Mouse (Mus musculus) MEL (cell line): Measurements from ENCODE around the gene Rab33b. TPM values are rescaled to one million over a fixed set of nuclear protein-coding genes. Genes with fewer than 3 reads are reported as not detected.

Experiments
- DNase-seq: peaks from one replicate; pipeline ENCODE4 v3.0.0; 2011; ENCODE audit warnings: low read depth, low spot score
- H3K27ac ChIP-seq: 2 replicates; pipeline ENCODE4 v1.5.1; 2012; ENCODE audit warnings: low read depth, mild to moderate bottlenecking, control low read depth, low read length, moderate library complexity; ENCODE audit not compliant: control insufficient read depth
- H3K27me3 ChIP-seq, 2 experiments: fragments of 150-350 bp in 1 of 2; sonication (generic) in 1 of 2; 2 replicates each; pipeline ENCODE4 v1.6.1; 2012; ENCODE audit warnings: low read length in 2 of 2, mild to moderate bottlenecking in 2 of 2, improper control_type of control experiment in 1 of 2, moderate library complexity in 1 of 2; ENCODE audit not compliant: insufficient read depth in 2 of 2, control insufficient read depth in 1 of 2
- H3K36me3 ChIP-seq, 2 experiments: 2 replicates each; pipeline ENCODE4 v1.6.1; 2012 to 2014; ENCODE audit warnings: low read length in 2 of 2, improper control_type of control experiment in 1 of 2, inconsistent platforms in 1 of 2, mild to moderate bottlenecking in 1 of 2; ENCODE audit not compliant: insufficient read depth in 2 of 2, control insufficient read depth in 1 of 2
- H3K4me1 ChIP-seq, 2 experiments: fragments of 150-350 bp in 1 of 2; sonication (generic) in 1 of 2; 2 replicates each; pipeline ENCODE4 v1.6.1; 2012; ENCODE audit warnings: low read length in 2 of 2, improper control_type of control experiment in 1 of 2, mild to moderate bottlenecking in 1 of 2; ENCODE audit not compliant: insufficient read depth in 2 of 2, control insufficient read depth in 1 of 2
- H3K4me3 ChIP-seq, 2 experiments: fragments of 150-350 bp in 1 of 2; sonication (generic) in 1 of 2; 2 replicates each; pipeline ENCODE4 v1.5.1; 2012; ENCODE audit warnings: low read depth in 2 of 2, low read length in 2 of 2, mild to moderate bottlenecking in 2 of 2, moderate library complexity in 2 of 2, control low read depth in 1 of 2, improper control_type of control experiment in 1 of 2; ENCODE audit not compliant: control insufficient read depth in 1 of 2, insufficient read depth in 1 of 2
- H3K79me2 ChIP-seq: 2 replicates; pipeline ENCODE4 v1.6.1; 2012; ENCODE audit warnings: mild to moderate bottlenecking, low read length, moderate library complexity; ENCODE audit not compliant: control insufficient read depth, poor library complexity, insufficient read depth
- H3K9ac ChIP-seq: 2 replicates; pipeline ENCODE4 v1.6.1; 2012; ENCODE audit warnings: low read depth, mild to moderate bottlenecking, control low read depth, low read length, moderate library complexity; ENCODE audit not compliant: control insufficient read depth, poor library complexity, severe bottlenecking
- H3K9me3 ChIP-seq: fragments of 150-350 bp; sonication (generic); replicated peaks from 2 replicates; pipeline ENCODE4 v1.6.1; 2012; ENCODE audit warnings: mild to moderate bottlenecking, low read length, improper control_type of control experiment, moderate library complexity; ENCODE audit not compliant: insufficient read depth
- CHD2 ChIP-seq: IDR thresholded peaks from 2 replicates; pipeline ENCODE4 v1.6.1; 2011; ENCODE audit warnings: low read length, improper control_type of control experiment
- CTCF ChIP-seq, 3 experiments: IDR thresholded peaks in 2 of 3; conservative IDR thresholded peaks in 1 of 3; 2 replicates each; pipeline ENCODE4 v1.5.1; 2011 to 2012; ENCODE audit warnings: low read length in 3 of 3, low read depth in 2 of 3, mild to moderate bottlenecking in 2 of 3, improper control_type of control experiment in 1 of 3, inconsistent platforms in 1 of 3, mixed read lengths in 1 of 3, moderate library complexity in 1 of 3; ENCODE audit not compliant: control insufficient read depth in 1 of 3, insufficient read depth in 1 of 3, poor library complexity in 1 of 3, severe bottlenecking in 1 of 3
- EP300 ChIP-seq, 2 experiments: IDR thresholded peaks; 2 replicates each; pipeline ENCODE4 v1.6.1; 2011; ENCODE audit warnings: improper control_type of control experiment in 2 of 2, low read length in 2 of 2, low read depth in 1 of 2, mild to moderate bottlenecking in 1 of 2
- JUND ChIP-seq: IDR thresholded peaks from 2 replicates; pipeline ENCODE4 v1.6.1; 2011; ENCODE audit warnings: low read depth, mild to moderate bottlenecking, improper control_type of control experiment, low read length
- KAT2A ChIP-seq: conservative IDR thresholded peaks from 2 replicates; pipeline ENCODE4 v1.6.1; 2012; ENCODE audit warnings: low read depth, low read length, improper control_type of control experiment, inconsistent platforms
- MAFK ChIP-seq: IDR thresholded peaks from 2 replicates; pipeline ENCODE4 v1.6.1; 2011; ENCODE audit warnings: low read depth, mild to moderate bottlenecking, low read length, improper control_type of control experiment, borderline replicate concordance
- MYC ChIP-seq: IDR thresholded peaks from 2 replicates; pipeline ENCODE4 v1.6.1; 2011; ENCODE audit warnings: low read depth, mild to moderate bottlenecking, low read length, improper control_type of control experiment, moderate library complexity
- SIN3A ChIP-seq: IDR thresholded peaks from 2 replicates; pipeline ENCODE4 v1.6.1; 2012; ENCODE audit warnings: low read length, improper control_type of control experiment, inconsistent platforms
- SMC3 ChIP-seq: IDR thresholded peaks from 2 replicates; pipeline ENCODE4 v1.6.1; 2011; ENCODE audit warnings: low read depth, low read length, improper control_type of control experiment
- TBP ChIP-seq: IDR thresholded peaks from 2 replicates; pipeline ENCODE4 v1.8.0; 2011; ENCODE audit warnings: low read depth, low read length, improper control_type of control experiment
- TCF12 ChIP-seq: IDR thresholded peaks from 2 replicates; pipeline ENCODE4 v1.6.1; 2014; ENCODE audit warnings: low read depth, mild to moderate bottlenecking, inconsistent platforms, low read length, improper control_type of control experiment, moderate library complexity
- UBTF ChIP-seq: IDR thresholded peaks from 2 replicates; pipeline ENCODE4 v1.6.1; 2012; ENCODE audit warnings: low read depth, mild to moderate bottlenecking, inconsistent platforms, low read length, improper control_type of control experiment, moderate library complexity, borderline replicate concordance; ENCODE audit not compliant: insufficient read depth
- USF1 ChIP-seq: IDR thresholded peaks from 2 replicates; pipeline ENCODE4 v1.6.1; 2014; ENCODE audit warnings: low read depth, mild to moderate bottlenecking, inconsistent platforms, low read length, improper control_type of control experiment, moderate library complexity
- polyA plus RNA-seq, 2 experiments: library from polyadenylated mRNA; stranded (reverse) in 1 of 2; unstranded in 1 of 2; fragments of >175 nt in 1 of 2; fragments of >200 nt in 1 of 2; gene quantifications; 2 replicates each; pipeline versions ENCODE4 v1.2.1 to v1.2.4; 2012; ENCODE audit warnings: low replicate concordance in 2 of 2, low read depth in 1 of 2; ENCODE audit not compliant: insufficient read length in 2 of 2, insufficient read depth in 1 of 2, missing spikeins in 1 of 2
- total RNA-seq: library from RNA; depleted of rRNA; stranded (reverse); fragments of 300-350 nt; gene quantifications from 2 replicates; pipeline ENCODE4 v1.2.3, GENCODE M21; 2012

Rab33b gene
- total and polyA plus RNA-seq, 3 experiments = 4.9 to 5.2 TPM; not detected in 1

- peak overlapping the region; percentile 27 to 44 for H3K4me3 ChIP-seq
- H3K36me3 ChIP-seq = peaks cover 4 to 21% of the 10 kb centered on the region in 2 experiments
- peak overlapping the region; percentile 92 for H3K27ac ChIP-seq
- no peaks in the 10 kb centered on the region for H3K27me3 ChIP-seq
- no peak for DNase-seq
- H3K4me1 ChIP-seq = peaks cover 8 to 19% of the 10 kb centered on the region in 2 experiments; a peak in 3 of 4 replicates
- H3K79me2 ChIP-seq = no peaks in the 10 kb centered on the region
- H3K9ac ChIP-seq = peak overlapping the region; percentile 71
- H3K9me3 ChIP-seq = no peaks in the 10 kb centered on the region
- TF ChIP-seq MYC (0 out of 2 replicates have a peak, but pooled peaks have one; percentile 53), TCF12 (no peak), KAT2A (no peak)
- TF ChIP-seq, all 39 proteins: peak for 1
Measured at GRCm38 (mm10) chr3:51518763-51519121, 35.0 kb downstream of the Rab33b start.

GRCm38 (mm10) chr3:51521262-51521661 is 37.5 kb downstream of the Rab33b start:
- Histone ChIP-seq H3K4me1 (peaks cover 8 to 19% of the 10 kb centered on the region in 2 experiments; a peak in 3 of 4 replicates), H3K36me3 (peaks cover 9 to 21% of the 10 kb centered on the region in 2 experiments), H3K4me3 (no peak overlapping the region), H3K27ac (no peak overlapping the region), H3K9ac (no peak overlapping the region), H3K27me3 (no peaks in the 10 kb centered on the region), H3K79me2 (no peaks in the 10 kb centered on the region), H3K9me3 (no peaks in the 10 kb centered on the region)
- no peak for TF ChIP-seq CHD2
- TF ChIP-seq MAFK = no peak
- TF ChIP-seq JUND = no peak
- DNase-seq = no peak

GRCm38 (mm10) chr3:51525186-51525785 is 41.6 kb downstream of the Rab33b start:
- TF ChIP-seq TBP (no peak), MYC (no peak), UBTF (no peak), EP300 (IDR thresholded peaks at IDR 0.05; ENCODE audit: low read depth in 1 of 2, low read length in 2 of 2) (no peak), CTCF (IDR thresholded peaks at IDR 0.05 in 2 of 3, conservative IDR thresholded peaks at IDR 0.05 in 1 of 3; ENCODE audit: control insufficient read depth in 1 of 3, insufficient read depth in 1 of 3, low read depth in 2 of 3, low read length in 3 of 3, poor library complexity in 1 of 3, severe bottlenecking in 1 of 3) (no peak), SMC3 (no peak), SIN3A (no peak), MAFK (no peak), USF1 (no peak)
- H3K27me3 ChIP-seq = no peaks in the 10 kb centered on the region
- DNase-seq = no peak
- peaks cover 0 to 20% of the 10 kb centered on the region in 2 experiments; a peak in 2 of 4 replicates for H3K36me3 ChIP-seq
- no peaks in the 10 kb centered on the region for H3K4me1 ChIP-seq
- no peaks in the 10 kb centered on the region for H3K79me2 ChIP-seq
- no peak overlapping the region for H3K4me3 ChIP-seq
- no peak overlapping the region for H3K27ac ChIP-seq
- no peaks in the 10 kb centered on the region for H3K9me3 ChIP-seq
- no peak overlapping the region for H3K9ac ChIP-seq
